Mouse (Mus musculus): Measurements from ENCODE around the gene Clip1.

Gene Clip1

DNA sequence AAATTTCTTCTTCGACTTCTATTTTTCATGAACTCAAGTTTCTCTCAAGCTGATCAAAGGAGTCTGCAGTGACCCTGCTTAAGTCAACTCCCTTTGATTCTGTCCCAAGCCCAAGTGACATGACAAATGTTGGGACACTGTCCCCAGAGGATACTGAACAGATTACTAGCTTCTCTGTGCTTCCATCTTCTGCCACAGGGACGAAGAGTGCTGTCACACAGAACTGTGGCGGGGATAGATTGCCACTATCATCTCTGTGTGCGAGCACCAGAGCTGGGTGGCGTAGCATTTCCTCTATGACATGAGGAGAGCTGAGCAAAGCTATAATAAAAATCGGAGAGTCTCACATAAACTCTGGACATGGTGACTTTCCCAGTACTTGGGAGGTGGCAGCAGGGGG is 82.2 kb downstream of the Clip1 start:
- DNase-seq (ENCODE audit: low spot score in 2 of 2), result no peak

DNA sequence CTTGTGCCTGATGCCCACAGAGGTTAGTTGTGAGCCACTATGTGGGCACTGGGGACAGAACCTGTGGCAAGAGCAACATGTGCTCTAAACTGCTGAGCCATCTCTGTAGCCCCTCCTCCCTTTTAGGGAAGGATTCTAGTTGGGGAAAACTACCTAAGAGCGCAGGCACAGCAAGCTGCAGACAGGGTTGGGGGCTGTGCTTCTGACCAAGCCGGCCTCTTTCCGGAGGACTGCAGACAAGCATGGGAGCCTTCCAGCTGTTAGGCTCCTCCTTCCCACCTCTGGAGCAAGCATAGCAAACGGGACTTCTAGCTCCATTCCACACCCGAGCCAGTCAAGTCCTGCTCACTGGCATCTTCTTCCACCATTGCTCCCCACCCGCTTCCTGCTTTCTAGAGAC is 85.1 kb downstream of the Clip1 start:
- DNase-seq (ENCODE audit: low spot score in 2 of 2), result no peak

DNA sequence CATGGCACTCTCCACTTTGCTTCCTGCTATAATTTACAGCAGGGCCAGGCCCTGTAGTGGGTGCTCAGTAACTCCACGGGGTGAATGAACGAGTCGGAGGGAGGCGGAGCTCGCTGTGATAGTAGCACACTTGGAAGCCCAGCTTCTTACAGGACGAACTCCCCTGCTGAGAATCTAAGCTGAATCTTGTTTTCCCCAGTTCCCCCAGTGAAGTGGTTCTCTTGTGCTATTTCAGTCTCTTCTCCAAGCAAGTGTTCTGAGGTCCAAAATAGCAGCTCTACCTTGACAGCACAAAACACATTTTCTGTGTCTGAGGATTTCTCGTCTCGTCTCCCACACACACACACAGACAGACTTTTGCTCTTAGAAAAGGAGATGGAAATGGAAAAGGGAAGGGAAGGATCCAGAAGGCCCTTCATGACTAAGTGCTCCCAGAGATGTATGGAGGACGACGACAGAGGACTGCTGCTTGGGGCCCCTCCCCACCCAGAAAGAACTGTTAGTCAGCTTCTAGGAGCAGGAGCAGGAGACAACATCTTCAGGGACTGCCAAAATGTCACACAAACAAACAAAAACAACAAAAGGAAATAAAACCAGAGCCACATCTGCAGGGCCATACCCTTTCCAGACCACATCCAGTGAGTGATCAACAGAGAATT is 90.7 kb downstream of the Clip1 start:
- DNase-seq (ENCODE audit: low spot score in 2 of 2), result no peak

DNA sequence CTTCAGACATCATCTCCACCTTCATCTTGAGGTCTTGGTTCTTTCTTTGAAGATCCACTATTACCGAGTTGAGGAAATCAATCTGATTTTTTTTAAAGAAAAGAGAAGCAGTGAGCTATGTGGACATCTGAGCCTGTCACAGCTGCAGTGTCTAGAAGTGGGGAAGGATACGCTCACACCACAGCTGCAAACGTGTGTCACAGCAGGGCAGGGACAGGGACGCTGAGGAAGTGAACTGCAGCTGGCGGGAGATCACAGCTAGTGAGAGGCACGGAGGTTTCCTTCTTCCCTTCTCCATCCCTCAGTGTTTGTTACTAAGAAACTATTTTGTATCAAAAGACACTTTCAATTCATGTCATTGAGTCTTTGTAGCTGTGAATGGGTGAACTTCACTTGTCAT is 104.4 kb downstream of the Clip1 start:
- DNase-seq (ENCODE audit: low spot score in 2 of 2), result no peak

DNA sequence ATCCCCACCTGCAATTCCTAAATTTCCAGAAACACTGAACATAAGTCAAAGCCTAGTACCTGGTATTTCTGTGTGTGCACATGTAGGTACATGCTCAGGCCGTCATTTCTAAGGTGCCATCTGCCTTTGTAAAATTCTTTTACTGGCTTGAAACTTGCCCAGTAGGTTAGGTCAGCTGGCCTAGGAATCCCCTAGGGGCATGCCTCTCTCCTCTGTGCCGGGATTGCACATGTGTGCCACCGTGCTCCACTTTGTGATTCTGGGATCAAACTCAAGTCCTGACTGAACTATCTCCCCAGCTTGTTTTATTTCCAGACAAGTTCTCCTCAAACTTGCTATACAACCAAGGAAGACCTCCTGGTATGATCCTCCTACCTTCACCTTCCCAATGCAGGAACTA is 107.7 kb downstream of the Clip1 start:
- no peak for DNase-seq (ENCODE audit: low spot score in 2 of 2)

DNA sequence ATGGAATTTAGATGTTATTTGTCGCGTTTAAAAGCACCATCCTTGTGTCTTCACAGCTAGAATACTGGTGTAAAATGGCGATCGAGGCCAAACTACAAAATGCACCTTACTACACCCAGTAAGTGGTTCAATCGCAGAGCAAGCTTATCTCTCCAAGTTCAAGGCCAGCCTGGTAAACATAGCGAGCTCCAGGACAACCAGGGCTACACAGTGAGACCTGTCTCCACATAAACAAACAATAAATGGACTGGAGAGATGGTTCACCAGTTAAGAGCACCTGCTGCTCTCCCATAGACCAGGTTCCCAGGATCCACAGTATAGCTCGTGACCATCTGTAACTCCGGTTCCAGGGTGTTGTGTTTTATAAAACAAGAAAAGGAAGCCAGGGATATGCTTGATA is 111.1 kb downstream of the Clip1 start:
- no peak for DNase-seq (ENCODE audit: low spot score in 2 of 2)

DNA sequence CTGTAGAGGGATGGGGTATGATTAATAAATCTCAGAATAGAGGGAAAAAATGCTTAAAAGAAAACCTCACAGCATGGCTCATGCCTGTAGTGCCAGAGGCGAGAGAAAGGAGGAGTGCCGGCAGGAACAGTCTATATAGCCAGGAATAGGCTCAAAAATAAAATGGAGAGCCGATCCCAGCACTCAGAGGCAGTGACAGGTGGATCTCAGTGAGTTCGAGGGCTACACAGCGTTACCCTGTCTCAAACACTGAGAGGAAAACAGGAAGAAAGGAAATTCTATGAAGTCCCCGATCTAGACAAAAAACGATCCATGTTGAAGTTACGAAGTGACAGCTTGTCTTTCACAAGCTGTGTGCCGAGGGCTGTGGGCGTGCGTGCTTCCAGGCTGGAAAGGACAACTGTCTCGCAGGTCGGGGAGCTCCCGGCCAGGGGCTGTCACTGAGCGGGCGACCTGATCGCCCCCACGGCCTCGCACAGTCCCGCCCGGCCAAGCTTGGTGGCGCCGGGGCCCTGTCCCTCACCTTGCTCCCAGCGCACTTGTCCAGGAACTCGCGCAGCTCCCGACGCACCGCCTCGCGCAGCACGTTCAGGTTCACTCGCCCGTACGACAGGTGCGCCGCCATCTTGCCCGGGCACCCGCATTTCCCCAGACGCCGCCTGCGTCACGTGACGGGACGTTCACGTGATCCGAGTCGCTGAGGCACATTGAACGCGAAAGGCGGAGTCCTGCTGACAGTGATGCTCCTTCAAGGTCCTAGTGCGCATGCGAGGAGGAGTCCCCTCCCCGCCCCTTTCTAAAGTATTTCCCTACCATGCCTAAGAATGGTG is 111.8 kb downstream of the Clip1 start, which contains the start of gene Vps33a:
TSS of gene Vps33a (minus strand) at position 682 of the 830 bp plus-strand sequence.
- peak; percentile 95 to 99 for DNase-seq (ENCODE audit: low spot score in 2 of 2)

DNA sequence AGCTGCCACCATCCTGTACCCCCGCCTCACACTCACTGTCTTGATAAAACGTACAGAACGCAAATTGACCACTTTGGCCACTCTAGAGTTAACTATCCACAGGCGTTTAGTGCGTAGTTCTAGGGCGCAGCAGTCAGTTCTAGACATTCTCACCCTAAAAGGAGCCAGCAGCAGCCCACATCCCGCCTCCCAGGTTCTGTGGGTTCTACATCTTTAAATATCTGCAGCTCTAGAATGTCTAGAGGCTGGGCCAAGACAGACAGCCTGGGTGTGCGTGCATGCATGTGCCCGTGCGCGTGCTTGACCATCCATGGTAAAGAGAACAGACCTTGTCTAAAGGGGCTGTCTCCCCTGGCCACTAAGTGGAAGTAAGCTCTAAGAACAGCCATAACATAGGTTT is 123.3 kb downstream of the Clip1 start:
- no peak for DNase-seq (ENCODE audit: low spot score in 2 of 2)

DNA sequence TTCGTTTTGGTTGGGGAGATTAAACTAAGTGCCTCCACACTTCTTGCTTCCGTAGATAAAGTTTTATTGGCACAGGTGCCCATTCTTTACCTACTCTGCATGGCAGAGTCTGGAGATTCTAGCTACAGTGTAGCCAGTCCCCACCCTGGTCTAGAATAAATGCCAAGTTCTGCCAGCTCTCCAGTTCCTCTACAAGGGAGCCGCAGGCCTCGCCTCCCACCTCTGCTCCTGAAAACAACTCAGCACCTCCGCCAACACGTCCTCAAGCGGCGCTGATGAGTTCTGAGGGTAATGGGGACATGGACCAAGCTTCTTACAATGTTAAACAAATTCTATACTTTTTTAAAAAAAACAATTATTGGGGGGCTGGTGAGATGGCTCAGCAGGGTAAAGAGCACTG is 124.8 kb downstream of the Clip1 start:
- DNase-seq (ENCODE audit: low spot score in 2 of 2), result no peak

DNA sequence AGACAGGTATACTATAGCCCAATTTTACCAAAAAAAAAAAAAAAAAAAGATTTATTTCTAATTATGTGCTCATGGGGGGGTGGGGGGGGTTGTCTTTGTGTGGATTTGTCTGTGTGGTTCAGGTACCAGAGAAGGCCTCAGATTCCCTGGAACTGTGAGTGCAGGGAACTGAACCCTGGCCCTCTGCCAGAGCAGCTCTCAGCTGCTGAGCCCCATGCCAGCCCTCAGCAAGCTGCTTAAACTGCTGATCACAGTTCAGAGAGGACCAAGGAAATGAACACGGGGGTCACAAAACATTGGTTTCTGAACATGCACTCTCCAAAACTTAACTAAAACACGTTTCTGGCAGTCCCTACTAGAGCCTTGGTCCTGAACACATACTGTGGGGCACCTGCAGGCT is 128.0 kb downstream of the Clip1 start:
- DNase-seq (ENCODE audit: low spot score in 2 of 2), result peak in 1 of 2 experiments; percentile 40

DNA sequence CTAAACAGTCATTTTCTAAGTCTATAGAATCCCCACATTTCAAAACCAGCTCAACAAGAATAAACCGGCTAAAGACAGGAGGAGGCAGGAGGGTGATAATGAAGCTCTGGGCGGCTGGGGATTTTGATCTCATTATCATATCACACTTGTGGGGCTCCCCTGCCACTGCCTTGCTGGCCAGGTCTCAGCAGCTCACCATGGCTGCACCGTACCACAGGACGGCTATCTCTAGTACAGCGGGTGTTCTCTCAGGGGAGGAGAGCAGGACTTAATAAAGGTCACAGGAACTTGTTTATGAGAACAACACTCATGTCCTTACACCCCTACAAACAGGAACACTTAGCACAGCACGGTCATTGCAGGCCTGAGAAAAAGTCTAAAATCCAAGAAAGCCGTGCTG is 128.7 kb downstream of the Clip1 start:
- peak in 1 of 2 experiments; percentile 1 for DNase-seq (ENCODE audit: low spot score in 2 of 2)

DNA sequence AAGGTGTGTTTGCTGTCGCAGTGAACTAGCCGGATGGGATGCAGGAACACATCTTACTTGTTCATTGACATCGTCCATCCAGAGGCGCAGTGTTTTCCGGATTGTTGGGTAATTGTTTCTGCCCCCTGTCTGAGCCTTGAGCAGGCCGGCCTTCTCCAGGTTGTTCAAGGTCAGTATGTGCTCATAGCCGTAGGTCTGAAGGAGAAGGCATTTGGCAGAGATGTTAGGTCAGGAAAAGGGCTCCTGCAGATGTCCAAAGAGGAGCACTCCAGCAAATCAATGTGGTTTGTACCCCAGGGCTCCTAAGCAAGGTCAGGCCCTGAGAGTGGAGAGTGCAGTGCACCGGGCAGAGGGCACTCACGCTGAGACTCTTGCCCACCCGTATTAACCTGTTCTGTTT is 150.6 kb downstream of the Clip1 start:
- DNase-seq (ENCODE audit: low spot score in 2 of 2), result no peak

DNA sequence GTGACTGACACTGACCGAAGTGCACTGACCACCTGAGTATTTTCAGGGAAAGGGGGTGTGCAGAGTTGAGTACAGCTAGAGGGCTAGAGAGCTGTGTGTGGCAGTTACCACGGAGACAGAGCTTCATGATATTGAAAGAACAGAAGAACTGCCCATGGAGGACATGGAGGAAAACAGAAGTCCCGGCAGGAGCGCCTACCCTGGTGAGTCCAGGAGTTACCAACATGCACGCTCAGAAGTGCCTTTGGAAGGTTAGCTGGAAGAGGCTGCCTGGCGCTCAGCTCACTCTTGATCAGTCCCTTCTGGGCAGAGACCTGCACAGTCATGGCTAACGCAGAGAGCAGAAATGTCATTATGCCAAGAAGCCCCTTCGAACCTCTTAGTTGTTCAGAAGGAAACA is 154.4 kb downstream of the Clip1 start:
- DNase-seq (ENCODE audit: low spot score in 2 of 2), result peak in 1 of 2 experiments; percentile 2

DNA sequence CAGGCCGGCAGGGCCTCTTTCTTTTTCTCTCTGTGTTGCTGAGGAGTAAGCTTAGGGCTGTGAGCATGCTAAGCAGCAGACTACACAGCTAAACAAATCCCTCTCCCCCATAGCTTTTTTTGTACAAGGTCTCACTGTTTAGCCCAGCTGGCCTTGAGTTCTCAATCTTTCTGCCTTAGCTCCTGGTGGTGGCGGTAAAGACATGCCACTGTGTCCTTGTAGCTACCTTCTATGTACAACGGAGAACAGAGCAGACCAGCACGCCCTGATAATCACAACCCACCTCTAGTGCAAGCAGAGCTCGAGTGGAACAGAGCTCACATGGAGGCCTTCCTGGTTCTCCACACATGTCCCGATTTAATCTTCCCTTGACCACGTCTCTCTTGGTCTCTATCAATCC is 155.8 kb downstream of the Clip1 start:
- peak in 1 of 2 experiments; percentile 3 for DNase-seq (ENCODE audit: low spot score in 2 of 2)

All from frontal cortex, postnatal 14 days (tissue).